Mouse (Mus musculus) gonadal fat pad, adult 2 months (tissue): ENCODE measurements around the gene Utp14a. TPM values are rescaled to one million over a fixed set of nuclear protein-coding genes. Genes with fewer than 3 reads are reported as not detected.

Experiments used
- DNase-seq: peaks from one replicate; pipeline ENCODE4 v3.0.0-alpha.2; 2012; ENCODE audit warnings: low read depth
- polyA plus RNA-seq: library from polyadenylated mRNA; depleted of rRNA; stranded (reverse); fragments of >200 nt; gene quantifications from 2 replicates; pipeline ENCODE4 v1.2.3, GENCODE M21; 2012; rRNA removed

Gene Utp14a
- polyA plus RNA-seq, 1 experiment = 2.1 TPM

- DNase-seq = no peak
Observed at GRCm38 (mm10) chrX:48311727-48312126, 55.1 kb downstream of the Utp14a start.

GRCm38 (mm10) chrX:48314530-48315079 is 57.9 kb downstream of the Utp14a start:
- no peak for DNase-seq

GRCm38 (mm10) chrX:48317444-48317843 is 60.8 kb downstream of the Utp14a start:
- DNase-seq = no peak

GRCm38 (mm10) chrX:48318194-48318593 is 61.5 kb downstream of the Utp14a start:
- DNase-seq = no peak

Other genes with a start within 250 kb of the Utp14a start
- 3.3 and 6.6 TPM in 2 replicates for gene Apln, start 222.0 kb upstream of the Utp14a start, polyA plus RNA-seq
- 1.0 and 1.8 TPM in 2 replicates for gene Xpnpep2, start 148.1 kb upstream of the Utp14a start, polyA plus RNA-seq
- gene Sash3, start 110.4 kb upstream of the Utp14a start, polyA plus RNA-seq = 4.9 and 5.1 TPM in 2 replicates
- 15.8 and 19.8 TPM in 2 replicates for gene Zdhhc9, start 48.0 kb upstream of the Utp14a start, polyA plus RNA-seq
- 2.6 and 3.7 TPM in 2 replicates for gene Bcorl1, start 84.5 kb downstream of the Utp14a start, polyA plus RNA-seq
- 5.9 and 7.1 TPM in 2 replicates for gene Elf4, start 206.3 kb downstream of the Utp14a start, polyA plus RNA-seq